Comparison of ENCODE assay signal across 13 mouse cellular contexts in genomic region chr1:60416724-60417123, GRCm38 (mm10). TPM values are rescaled to one million over a fixed set of nuclear protein-coding genes. Genes with fewer than 3 reads are reported as not detected.
DNase-seq lines count a peak whose midpoint lies in the region; ATAC-seq and TF ChIP-seq lines count a peak whose summit lies in the region.
"Had no signal": no experiment of that assay in that cellular context is flagged by ENCODE, and none has a peak within 500 bp of the region (broad histone marks: within the 10 kb centered on the region; RNA-seq: fewer than 3 reads in every experiment).

No protein-coding gene starts in this region.

- no peaks in the 10 kb centered on the region for H3K4me1 ChIP-seq in lung, postnatal 0 days (ENCODE audit: insufficient read depth, low read depth, low read length)
- H3K4me1 ChIP-seq in embryonic facial prominence, embryonic 15.5 days, result peaks cover 7% of the 10 kb centered on the region; the same call in 1 of the 2 replicates

- H3K36me3 ChIP-seq in lung, postnatal 0 days (ENCODE audit: insufficient read depth, low read length), result no peaks in the 10 kb centered on the region
- H3K36me3 ChIP-seq in embryonic facial prominence, embryonic 15.5 days, result no peaks in the 10 kb centered on the region

- no peak overlapping the region for H3K4me2 ChIP-seq in lung, postnatal 0 days (replicated peaks; ENCODE audit: low read depth, low read length)
- H3K4me2 ChIP-seq in embryonic facial prominence, embryonic 15.5 days (replicated peaks), result 0 out of 2 replicates have a peak overlapping the region, but pooled peaks have one; percentile 1
- H3K4me2 ChIP-seq: hindbrain, embryonic 14.5 days had no signal

- peak; percentile 55 for DNase-seq in lung, postnatal 0 days (ENCODE audit: low spot score)
- DNase-seq in lung, postnatal 14 days, result no peak
- DNase-seq in 416B (ENCODE audit: low read depth), result peak; percentile 85
- peak; percentile 54 for DNase-seq in CD4-positive, CD25-positive, alpha-beta regulatory T cell, adult 2 months (ENCODE audit: low read depth, low spot score)
- DNase-seq in cerebellum, adult 11 months, result no peak
- no peak for DNase-seq in adrenal gland, postnatal 4 days (ENCODE audit: low spot score in 2 of 2)
- DNase-seq in left cerebral cortex, postnatal 36 days (ENCODE audit: low spot score in 2 of 2), result no peak
- DNase-seq: adrenal gland, postnatal 36 days; cerebellum, adult 11-12 months; embryo, embryonic 11 days had no signal

- ATAC-seq in lung, postnatal 0 days, result peak; percentile 30; the same call in 1 of the 2 replicates
- no peak for ATAC-seq in embryonic facial prominence, embryonic 15.5 days (ENCODE audit: insufficient number of reproducible peaks, low FRiP score, low TSS enrichment, low read depth)

- H3K9ac ChIP-seq in lung, postnatal 0 days (replicated peaks; ENCODE audit: low read depth), result no peak overlapping the region
- no peak overlapping the region for H3K9ac ChIP-seq in embryonic facial prominence, embryonic 15.5 days
- H3K9ac ChIP-seq: hindbrain, embryonic 14.5 days; liver, embryonic 14.5 days had no signal

- no peak overlapping the region for H3K4me3 ChIP-seq in lung, postnatal 0 days (ENCODE audit: low read depth, low read length)
- no peak overlapping the region for H3K4me3 ChIP-seq in embryonic facial prominence, embryonic 15.5 days (replicated peaks)

- 37% methylated on average over 3 of the region's 3 CpGs for WGBS in lung, postnatal 0 days
- WGBS in embryonic facial prominence, embryonic 15.5 days, result 28% methylated on average over 3 of the region's 3 CpGs

- intact Hi-C loops in left cerebral cortex, postnatal 36 days (cut with DNase I), result no loop called here

- TF ChIP-seq CTCF in lung, postnatal 0 days (IDR thresholded peaks at IDR 0.05), result no peak

- TF ChIP-seq EP300 in lung, postnatal 0 days (IDR thresholded peaks at IDR 0.05), result no peak

- H3K27me3 ChIP-seq in lung, postnatal 0 days (replicated peaks; ENCODE audit: insufficient read depth, low read length), result no peaks in the 10 kb centered on the region
- no peaks in the 10 kb centered on the region for H3K27me3 ChIP-seq in embryonic facial prominence, embryonic 15.5 days

- no peaks in the 10 kb centered on the region for H3K9me3 ChIP-seq in lung, postnatal 0 days (ENCODE audit: low read length)
- H3K9me3 ChIP-seq in embryonic facial prominence, embryonic 15.5 days (replicated peaks), result no peaks in the 10 kb centered on the region

- H3K27ac ChIP-seq in lung, postnatal 0 days (ENCODE audit: low read length), result no peak overlapping the region
- no peak overlapping the region; the same call in 1 of the 2 replicates for H3K27ac ChIP-seq in embryonic facial prominence, embryonic 15.5 days (replicated peaks)
- H3K27ac ChIP-seq: hindbrain, embryonic 14.5 days; liver, embryonic 14.5 days had no signal

RNA-seq across cellular contexts. Expression of gene Abi2, which starts 7.3 kb away (rescaled TPM):
- 8.9 and 9.7 TPM in 2 replicates for polyA plus RNA-seq in lung, postnatal 0 days (2015; fragmentation: Nextera tagmentation; extraction: Ambion mirVana)
- polyA plus RNA-seq in embryonic facial prominence, embryonic 15.5 days (2015; fragmentation: Nextera tagmentation; extraction: Ambion mirVana), result 18.8 and 23.2 TPM in 2 replicates
- 10 to 100 TPM; 45.0 to 54.9 TPM for total RNA-seq in adrenal gland, postnatal 4 days (2021)
- total RNA-seq in left cerebral cortex, postnatal 36 days (2021), result 100 to 1,000 TPM; 362 to 373 TPM

Comparison
In these comparisons a context has a peak if more than half of its experiments do, and no peak if none do; other contexts are left out.
1. DNase-seq: peak in lung, postnatal 0 days (single experiment), 416B (single experiment) and CD4-positive, CD25-positive, alpha-beta regulatory T cell, adult 2 months (single experiment); none in lung, postnatal 14 days (single experiment), cerebellum, adult 11 months (single experiment), adrenal gland, postnatal 4 days (0 of 2) and left cerebral cortex, postnatal 36 days (0 of 2).
2. RNA of gene Abi2, which starts 7.3 kb away (total RNA-seq): 362 to 373 TPM in left cerebral cortex, postnatal 36 days; 45.0 to 54.9 TPM in adrenal gland, postnatal 4 days; every median in the first group is over 4 times any median in the second.